Mouse (Mus musculus) effector memory CD4-positive, alpha-beta T cell, adult 5 months (primary cell): ENCODE data around the gene Dnajc16. TPM values are rescaled to one million over a fixed set of nuclear protein-coding genes. Genes with fewer than 3 reads are reported as not detected.

Experiments
- polyA plus RNA-seq: library from polyadenylated mRNA; unstranded; fragments of 100-300 nt; shearing (Covaris generic); gene quantifications from one replicate; pipeline ENCODE4 v1.2.1, GENCODE M21; 2017

Dnajc16 gene
- polyA plus RNA-seq, result 3.5 TPM

GRCm38 (mm10) chr4:141790524-141790990 lies at the start of gene Dnajc16:
Gene Dnajc16 (minus strand): TSS chr4:141790931.

GRCm38 (mm10) chr4:141826060-141826459 lies 35.3 kb upstream of the Dnajc16 start, which contains the start of gene Cela2a:
Gene Cela2a (minus strand): TSS chr4:141826160.

GRCm38 (mm10) chr4:141793282-141794151 lies 2.8 kb upstream of the Dnajc16 start, which contains the start of gene Casp9:
Gene Casp9 (plus strand): TSS chr4:141793612.

GRCm38 (mm10) chr4:141746578-141747346 lies 44.0 kb downstream of the Dnajc16 start, which contains the start of gene Agmat:
Gene Agmat (plus strand): TSS chr4:141746672.

GRCm38 (mm10) chr4:141722731-141723672 lies 67.7 kb downstream of the Dnajc16 start, which contains the start of gene Ddi2:
Gene Ddi2 (minus strand): TSS chr4:141723419.

Other genes with a start within 250 kb of the Dnajc16 start
- not detected for gene Fblim1, start 184.8 kb downstream of the Dnajc16 start, polyA plus RNA-seq
- gene Tmem82, start 172.3 kb downstream of the Dnajc16 start, polyA plus RNA-seq, result 0.29 TPM
- gene Slc25a34, start 167.1 kb downstream of the Dnajc16 start, polyA plus RNA-seq, result not detected
- 9.1 TPM for gene Plekhm2, start 126.0 kb downstream of the Dnajc16 start, polyA plus RNA-seq
- gene Rsc1a1, start 105.3 kb downstream of the Dnajc16 start, polyA plus RNA-seq, result not detected
- 37.7 TPM for gene Ddi2, start 67.5 kb downstream of the Dnajc16 start, polyA plus RNA-seq
- not detected for gene Agmat, start 44.3 kb downstream of the Dnajc16 start, polyA plus RNA-seq
- 5.4 TPM for gene Casp9, start 2.7 kb upstream of the Dnajc16 start, polyA plus RNA-seq
- gene Cela2a, start 35.2 kb upstream of the Dnajc16 start, polyA plus RNA-seq, result not detected
- gene Ctrc, start 55.4 kb upstream of the Dnajc16 start, polyA plus RNA-seq, result not detected
- 97.6 TPM for gene Efhd2, start 84.0 kb upstream of the Dnajc16 start, polyA plus RNA-seq
- gene Fhad1, start 224.2 kb upstream of the Dnajc16 start, polyA plus RNA-seq, result not detected